Mouse (Mus musculus) cerebellum, adult 2 months (tissue): ENCODE results near the gene Zyx. TPM values are rescaled to one million over a fixed set of nuclear protein-coding genes. Genes with fewer than 3 reads are reported as not detected.

Experiments
- DNase-seq, 2 experiments: peaks; one replicate each; pipeline ENCODE4 v3.0.0; 2021
- H3K27ac ChIP-seq: fragments of 200-500 bp; 2 replicates; pipeline ENCODE4 v1.5.1; 2012; ENCODE audit warnings: low read length, control low read depth, inconsistent platforms; ENCODE audit not compliant: insufficient read depth
- H3K27me3 ChIP-seq: fragments of 200-500 bp; 2 replicates; pipeline ENCODE4 v1.6.1; 2012; ENCODE audit warnings: inconsistent platforms, mild to moderate bottlenecking, low read length, moderate library complexity; ENCODE audit not compliant: control insufficient read depth, insufficient read depth
- H3K4me1 ChIP-seq: fragments of 200-500 bp; 2 replicates; pipeline ENCODE4 v1.6.1; 2011; ENCODE audit warnings: low read length; ENCODE audit not compliant: control insufficient read depth, insufficient read depth
- H3K4me3 ChIP-seq: fragments of 200-500 bp; replicated peaks from 2 replicates; pipeline ENCODE3; 2011; ENCODE audit warnings: mild to moderate bottlenecking, low read depth, low read length, control low read depth; ENCODE audit not compliant: insufficient read depth
- CTCF ChIP-seq: fragments of 200-500 bp; IDR thresholded peaks from 2 replicates; pipeline ENCODE4 v1.5.1; 2011; ENCODE audit warnings: low read depth, mild to moderate bottlenecking, control low read depth, low read length, moderate library complexity, borderline replicate concordance; ENCODE audit not compliant: insufficient read depth
- POLR2A ChIP-seq: fragments of 200-500 bp; IDR thresholded peaks from 2 replicates; pipeline ENCODE4 v1.6.1; 2011; ENCODE audit warnings: low read length, control low read depth, borderline replicate concordance; ENCODE audit not compliant: insufficient read depth
- WGBS: fragments of 180-500 bp; shearing (Covaris S2); methylation state at CpG from one replicate; pipeline ENCODE4 v1.1.7; 2018; 5-methylcytosine and 5-hydroxymethylcytosine counted together
- polyA plus RNA-seq: library from polyadenylated mRNA; depleted of rRNA; stranded (reverse); fragments of >200 nt; gene quantifications from 2 replicates; pipeline ENCODE4 v1.2.3, GENCODE M21; 2012; rRNA removed

Gene Zyx
- polyA plus RNA-seq, 1 experiment, result 123 TPM

DNA sequence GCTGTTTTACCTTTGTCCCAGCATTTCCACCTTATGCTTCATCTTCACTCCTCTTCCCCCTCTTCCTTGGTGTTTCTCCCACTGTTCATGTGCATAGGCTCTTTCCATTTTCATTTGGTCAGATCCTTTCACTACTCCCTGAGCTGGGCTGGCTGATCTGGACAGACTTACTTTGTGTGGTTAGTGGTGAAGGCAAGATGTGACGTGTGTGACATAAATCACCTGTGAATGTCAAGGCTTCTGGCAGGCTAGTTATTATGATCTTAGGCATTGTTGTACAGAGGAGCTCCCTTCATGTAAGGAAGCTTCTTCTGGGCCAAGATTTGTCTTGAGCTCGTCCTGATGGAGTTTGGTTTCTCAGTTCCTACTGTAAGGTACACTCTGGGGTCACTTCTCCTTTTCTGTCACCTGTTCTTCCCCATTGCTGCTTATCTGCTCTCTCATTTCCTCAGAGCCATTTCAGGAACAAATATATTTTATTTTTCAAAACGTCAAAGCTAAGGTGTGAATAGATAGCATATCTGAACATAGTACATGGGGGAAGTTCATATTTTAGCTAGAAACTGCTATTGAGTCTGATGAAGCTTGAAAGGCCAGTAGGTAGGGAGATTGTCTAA, 47.7 kb downstream of the Zyx start:
- Histone ChIP-seq H3K4me1 (peaks cover 3% of the 10 kb centered on the region; the same call in 1 of the 2 replicates), H3K27me3 (no peaks in the 10 kb centered on the region; the same call in 1 of the 2 replicates), H3K27ac (no peak overlapping the region), H3K4me3 (no peak overlapping the region)
- WGBS, result 90% methylated on average over 3 of the region's 3 CpGs
- no peak for DNase-seq
- no peak for TF ChIP-seq CTCF
- TF ChIP-seq POLR2A, result no peak

GRCm38 (mm10) chr6:42398285-42398684, 48.9 kb downstream of the Zyx start:
- no peak for DNase-seq
- 97% methylated on average over 3 of the region's 3 CpGs for WGBS
- H3K27me3 ChIP-seq, result no peaks in the 10 kb centered on the region; the same call in 1 of the 2 replicates
- H3K4me3 ChIP-seq, result no peak overlapping the region
- H3K27ac ChIP-seq, result no peak overlapping the region
- peaks cover 3% of the 10 kb centered on the region; the same call in 1 of the 2 replicates for H3K4me1 ChIP-seq
- TF ChIP-seq CTCF (no peak), POLR2A (no peak)

DNA sequence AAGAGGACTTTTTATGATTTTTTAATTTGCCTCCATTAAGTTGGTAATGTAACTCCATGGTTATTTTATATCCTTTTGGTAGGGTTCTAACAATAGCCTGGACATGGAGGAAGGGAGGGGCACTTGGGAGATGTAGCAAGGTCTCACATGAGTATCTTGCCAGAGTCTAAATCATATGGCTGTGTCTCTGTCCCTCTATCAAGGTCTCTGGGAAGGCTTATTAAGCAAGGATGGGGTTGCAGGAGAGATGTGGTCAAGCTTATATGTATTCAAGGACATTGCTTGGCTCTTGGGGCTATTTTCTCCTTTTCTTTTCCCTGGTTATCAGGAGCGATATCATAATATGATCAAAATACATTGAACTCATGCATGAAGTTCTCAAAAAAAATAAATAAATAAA, 49.6 kb downstream of the Zyx start:
- TF ChIP-seq CTCF (no peak), POLR2A (no peak)
- WGBS, result 100% methylated on average over 1 of the region's 1 CpGs
- no peak for DNase-seq
- H3K27me3 ChIP-seq, result no peaks in the 10 kb centered on the region; the same call in 1 of the 2 replicates
- no peak overlapping the region for H3K4me3 ChIP-seq
- peaks cover 3% of the 10 kb centered on the region; the same call in 1 of the 2 replicates for H3K4me1 ChIP-seq
- H3K27ac ChIP-seq, result no peak overlapping the region

DNA sequence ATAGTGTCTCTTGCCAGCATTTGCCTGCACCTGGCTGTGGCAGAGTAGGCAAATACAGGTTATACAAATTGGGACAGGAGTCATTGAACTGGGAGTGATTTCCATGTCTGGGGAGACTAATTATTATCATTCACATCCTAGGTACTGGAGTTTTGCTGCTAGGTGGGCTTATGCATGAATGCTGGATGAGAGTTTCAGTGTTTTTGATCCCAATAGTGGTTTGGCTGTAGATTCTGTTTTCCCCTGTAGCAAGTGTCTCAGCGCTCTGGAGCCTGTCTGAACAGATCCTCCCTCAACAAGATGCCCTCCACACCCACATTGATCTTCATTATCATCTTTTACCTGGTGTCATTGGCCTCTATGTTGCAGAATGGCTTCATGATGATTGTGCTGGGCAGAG, 50.5 kb downstream of the Zyx start, which contains the start of gene Tas2r143:
Tas2r143 (plus strand) TSS at position 301 of the 400 bp plus-strand sequence.
- DNase-seq, result no peak
- H3K27ac ChIP-seq, result no peak within 1 kb of the TSS
- TF ChIP-seq POLR2A (no peak), CTCF (no peak)
- WGBS, result 92% methylated on average over 1 of the region's 1 CpGs
- no peaks in the 10 kb centered on the region; the same call in 1 of the 2 replicates for H3K27me3 ChIP-seq
- H3K4me1 ChIP-seq, result peaks cover 3% of the 10 kb centered on the region; the same call in 1 of the 2 replicates
- H3K4me3 ChIP-seq, result no peak within 1 kb of the TSS

GRCm38 (mm10) chr6:42405134-42405533, 55.7 kb downstream of the Zyx start, which contains the start of gene Tas2r135:
TSS of gene Tas2r135 (plus strand) at chr6:42405434.
- no peak for TF ChIP-seq CTCF
- no peak for TF ChIP-seq POLR2A
- WGBS, result 99% methylated on average over 2 of the region's 2 CpGs
- Histone ChIP-seq H3K27ac (no peak within 1 kb of the TSS), H3K4me1 (no peaks in the 10 kb centered on the region), H3K27me3 (no peaks in the 10 kb centered on the region; the same call in 1 of the 2 replicates), H3K4me3 (no peak within 1 kb of the TSS)
- no peak for DNase-seq

Other genes starting within 250 kb of the Zyx start
- gene Tas2r139, start 208.7 kb upstream of the Zyx start, polyA plus RNA-seq, result not detected in 2 replicates
- gene Tas2r144, start 134.3 kb upstream of the Zyx start, polyA plus RNA-seq, result not detected in 2 replicates
- gene Gstk1, start 103.7 kb upstream of the Zyx start, polyA plus RNA-seq, result 28.8 and 30.5 TPM in 2 replicates
- gene Tmem139, start 87.7 kb upstream of the Zyx start, polyA plus RNA-seq, result not detected in 2 replicates
- 26.1 and 31.3 TPM in 2 replicates for gene Casp2, start 84.6 kb upstream of the Zyx start, polyA plus RNA-seq
- gene Clcn1, start 62.9 kb upstream of the Zyx start, polyA plus RNA-seq, result 11.5 and 13.4 TPM in 2 replicates
- gene Fam131b, start 25.0 kb upstream of the Zyx start, polyA plus RNA-seq, result 102 and 117 TPM in 2 replicates
- gene Epha1, start 23.6 kb downstream of the Zyx start, polyA plus RNA-seq, result 0.43 and 0.46 TPM in 2 replicates
- gene Tas2r143, start 50.6 kb downstream of the Zyx start, polyA plus RNA-seq, result 0.33 and 1.0 TPM in 2 replicates
- 0.72 and 0.84 TPM in 2 replicates for gene Tas2r135, start 55.8 kb downstream of the Zyx start, polyA plus RNA-seq
- 0.19 and 0.20 TPM in 2 replicates for gene Tas2r126, start 84.9 kb downstream of the Zyx start, polyA plus RNA-seq
- not detected in 2 replicates for gene Olfr458, start 115.6 kb downstream of the Zyx start, polyA plus RNA-seq
- gene Olfr457, start 126.7 kb downstream of the Zyx start, polyA plus RNA-seq, result not detected in 2 replicates
- not detected in 2 replicates for gene Olfr456, start 137.6 kb downstream of the Zyx start, polyA plus RNA-seq
- gene Olfr455, start 198.0 kb downstream of the Zyx start, polyA plus RNA-seq, result not detected in 2 replicates
- not detected in 2 replicates for gene Tcaf3, start 248.1 kb downstream of the Zyx start, polyA plus RNA-seq